Mouse (Mus musculus) large intestine, adult 2 months (tissue): ENCODE measurements around the gene Olfr723. TPM values are rescaled to one million over a fixed set of nuclear protein-coding genes. Genes with fewer than 3 reads are reported as not detected.
"Not testable (repeated sequence)": the region's sequence is repeated elsewhere in the genome, so short reads cannot be mapped to it uniquely, and the experiment has no call there.

ENCODE experiments used
- DNase-seq: peaks from one replicate; pipeline ENCODE4 v3.0.0-alpha.2; 2012; ENCODE audit warnings: low read depth, low spot score
- WGBS: fragments of 180-500 bp; shearing (Covaris S2); methylation state at CpG from one replicate; pipeline ENCODE4 v1.1.7; 2018; 5-methylcytosine and 5-hydroxymethylcytosine counted together
- polyA plus RNA-seq: library from polyadenylated mRNA; depleted of rRNA; stranded (reverse); fragments of >200 nt; gene quantifications from 2 replicates; pipeline ENCODE4 v1.2.3, GENCODE M21; 2012; rRNA removed

Olfr723 gene
- polyA plus RNA-seq = not detected in 2 replicates

- not testable (repeated sequence) for DNase-seq
Measured at GRCm38 (mm10) chr14:49931687-49932086, at the start of gene Olfr723. Gene Olfr723 (minus strand): TSS chr14:49931787.

GRCm38 (mm10) chr14:49963174-49963573, 31.6 kb upstream of the Olfr723 start, which contains the start of gene Olfr724:
Gene Olfr724 (minus strand): TSS chr14:49963274.
- WGBS = 65% methylated on average over 1 of the region's 1 CpGs
- DNase-seq = not testable (repeated sequence)

- WGBS = 28% methylated on average over 2 of the region's 2 CpGs
Measured at GRCm38 (mm10) chr14:49955890-49956289, 24.3 kb upstream of the Olfr723 start.

GRCm38 (mm10) chr14:49901899-49902298, 29.7 kb downstream of the Olfr723 start, which contains the start of gene Olfr722:
Gene Olfr722 (minus strand): TSS chr14:49901999.
- no peak for DNase-seq

More at GRCm38 (mm10) chr14:49955890-49956289, 24.3 kb upstream of the Olfr723 start:
- no peak for DNase-seq

Other genes starting within 250 kb of the Olfr723 start
- gene Armh4, start 148.4 kb downstream of the Olfr723 start, polyA plus RNA-seq = 1.0 and 1.3 TPM in 2 replicates
- gene Olfr722, start 29.8 kb downstream of the Olfr723 start, polyA plus RNA-seq = not detected in 2 replicates
- not detected in 2 replicates for gene Olfr724, start 31.5 kb upstream of the Olfr723 start, polyA plus RNA-seq
- gene Olfr725, start 108.6 kb upstream of the Olfr723 start, polyA plus RNA-seq = not detected in 2 replicates
- gene Olfr726, start 159.2 kb upstream of the Olfr723 start, polyA plus RNA-seq = not detected in 2 replicates
- not detected in 2 replicates for gene Olfr727, start 191.4 kb upstream of the Olfr723 start, polyA plus RNA-seq
- gene Olfr728, start 210.9 kb upstream of the Olfr723 start, polyA plus RNA-seq = not detected in 2 replicates
- not detected in 2 replicates for gene Olfr729, start 221.1 kb upstream of the Olfr723 start, polyA plus RNA-seq